Mouse (Mus musculus): ENCODE measurements around the gene Gna12. TPM values are rescaled to one million over a fixed set of nuclear protein-coding genes. Genes with fewer than 3 reads are reported as not detected.
A peak's percentile ranks its signal among the peaks of the same experiment; 100 is the strongest.

Gene Gna12
- total RNA-seq (2021), result 100 to 1,000 TPM; 118 to 136 TPM
- 117 and 136 TPM in 2 replicates for polyA plus RNA-seq (2012; rRNA removed)
- long read RNA-seq, transcript Gna12-201 (4 exons, 3,416 nt), result major isoform, 200 of 232 reads
- long read RNA-seq, partial matches to known transcripts, result 5 of 232 reads
- long read RNA-seq, other reads (novel, unspliced or antisense), result 27 of 232 reads

DNA sequence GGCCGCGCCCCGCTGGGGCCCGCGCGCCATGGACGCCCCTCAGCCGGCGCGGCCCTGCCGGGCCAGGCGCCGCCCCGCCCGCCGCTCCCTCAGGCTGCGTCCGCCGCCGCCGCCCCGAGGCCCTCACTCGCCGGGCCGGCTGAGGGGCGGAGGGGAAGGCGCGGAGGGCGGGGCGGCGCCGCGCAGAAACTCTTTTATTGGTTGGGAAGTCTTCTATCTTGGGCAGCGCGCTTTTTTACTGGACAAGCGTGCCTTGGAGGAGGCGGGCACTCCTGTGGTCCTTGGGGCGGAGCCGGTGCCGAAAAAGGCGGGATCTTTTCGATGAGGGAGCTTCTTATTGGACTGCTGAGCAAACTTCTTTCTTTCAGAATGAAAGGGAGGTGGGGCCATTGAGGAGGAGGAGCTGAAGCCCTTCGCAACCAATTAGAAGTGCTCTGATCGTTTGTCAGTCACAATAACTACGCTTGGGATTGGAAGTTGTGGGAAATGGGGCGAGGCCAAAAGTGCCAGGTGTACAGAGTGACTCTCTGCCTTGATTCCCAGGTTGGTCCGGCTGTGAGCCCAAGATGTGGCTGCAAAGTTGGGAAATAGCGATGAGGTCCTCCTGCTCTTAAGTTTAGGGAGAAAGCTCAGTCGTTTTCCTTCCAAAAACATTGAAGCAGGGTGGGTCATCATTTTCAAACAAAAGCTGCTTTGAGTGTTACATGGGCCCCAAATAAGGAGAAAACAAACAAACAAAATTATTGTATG lies at the start of gene Gna12:
Gene Gna12 (minus strand): TSS at position 118 of the 750 bp plus-strand sequence.
- Histone ChIP-seq H3K36me3 (ENCODE audit: control insufficient read depth, insufficient read depth, low read length) (peaks cover 26% of the 10 kb centered on the region), H3K27ac (peak within 1 kb of the TSS; percentile 87), H3K4me1 (ENCODE audit: control insufficient read depth, insufficient read depth, low read length) (peaks cover 19% of the 10 kb centered on the region), H3K27me3 (ENCODE audit: control insufficient read depth, insufficient read depth, low read length) (peaks cover 2% of the 10 kb centered on the region; the same call in 1 of the 2 replicates), H3K4me3 (peak within 1 kb of the TSS; percentile 72), H3K79me2 (replicated peaks; ENCODE audit: control insufficient read depth, insufficient read depth, low read length) (peaks cover 9% of the 10 kb centered on the region), H3K9ac (ENCODE audit: low read depth, low read length) (peak within 1 kb of the TSS; percentile 93)
- peak; percentile 96 to 99 for DNase-seq
- TF ChIP-seq POLR2A (IDR thresholded peaks at IDR 0.05; ENCODE audit: insufficient read depth, low read depth, low read length), result no peak
- no peak for TF ChIP-seq CTCF (IDR thresholded peaks at IDR 0.05)
- TF ChIP-seq EP300 (IDR thresholded peaks at IDR 0.05; ENCODE audit: insufficient read depth, low read depth, low read length), result no peak
- WGBS, result 1% methylated on average over 41 of the region's 49 CpGs
- intact Hi-C loops (cut with DNase I), result no loop called here

DNA sequence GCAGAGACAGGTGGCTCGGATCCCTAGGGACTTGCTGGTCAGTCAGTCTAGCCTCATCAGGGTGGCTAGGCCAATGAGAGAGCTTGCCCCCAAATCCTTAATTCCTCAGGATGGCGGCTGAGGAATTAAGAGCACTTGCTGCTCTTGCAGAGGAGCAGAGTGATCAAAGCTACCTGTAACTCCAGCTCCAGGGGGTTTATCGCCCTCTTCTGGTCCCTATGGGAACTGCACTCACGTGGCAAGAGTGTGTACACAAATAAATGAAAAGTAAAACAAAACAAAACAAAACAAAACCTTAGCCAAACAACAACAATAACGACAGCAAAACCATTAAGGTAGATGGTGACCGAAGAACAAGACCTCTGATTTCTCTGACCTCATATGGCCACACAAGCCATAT lies 48.4 kb upstream of the Gna12 start:
- Histone ChIP-seq H3K9ac (ENCODE audit: low read depth, low read length) (no peak overlapping the region), H3K4me3 (no peak overlapping the region), H3K36me3 (ENCODE audit: control insufficient read depth, insufficient read depth, low read length) (no peaks in the 10 kb centered on the region), H3K4me1 (ENCODE audit: control insufficient read depth, insufficient read depth, low read length) (no peaks in the 10 kb centered on the region), H3K79me2 (replicated peaks; ENCODE audit: control insufficient read depth, insufficient read depth, low read length) (no peaks in the 10 kb centered on the region), H3K27me3 (ENCODE audit: control insufficient read depth, insufficient read depth, low read length) (no peaks in the 10 kb centered on the region), H3K27ac (no peak overlapping the region)
- WGBS, result 75% methylated on average over 6 of the region's 6 CpGs
- no peak for DNase-seq
- TF ChIP-seq POLR2A (IDR thresholded peaks at IDR 0.05; ENCODE audit: insufficient read depth, low read depth, low read length) (no peak), CTCF (IDR thresholded peaks at IDR 0.05) (peak; percentile 43)
- intact Hi-C loops (cut with DNase I), result loop anchor here (10.0 kb wide), 1 partner anchor 196 kb away; no protein-coding TSS in a partner anchor

- intact Hi-C loops (cut with DNase I), result loop anchor here (10.0 kb wide), 1 partner anchor 201 kb away; no protein-coding TSS in a partner anchor
- Histone ChIP-seq H3K9ac (ENCODE audit: low read depth, low read length) (no peak overlapping the region), H3K27me3 (ENCODE audit: control insufficient read depth, insufficient read depth, low read length) (no peaks in the 10 kb centered on the region), H3K79me2 (replicated peaks; ENCODE audit: control insufficient read depth, insufficient read depth, low read length) (no peaks in the 10 kb centered on the region), H3K27ac (no peak overlapping the region), H3K4me3 (no peak overlapping the region), H3K36me3 (ENCODE audit: control insufficient read depth, insufficient read depth, low read length) (no peaks in the 10 kb centered on the region), H3K4me1 (ENCODE audit: control insufficient read depth, insufficient read depth, low read length) (no peaks in the 10 kb centered on the region)
- no peak for DNase-seq
- WGBS, result 54% methylated on average over 6 of the region's 6 CpGs
- TF ChIP-seq CTCF (IDR thresholded peaks at IDR 0.05) (no peak), EP300 (IDR thresholded peaks at IDR 0.05; ENCODE audit: insufficient read depth, low read depth, low read length) (no peak), POLR2A (IDR thresholded peaks at IDR 0.05; ENCODE audit: insufficient read depth, low read depth, low read length) (no peak)
Observed at GRCm38 (mm10) chr5:140873736-140874307, 43.6 kb upstream of the Gna12 start.

DNA sequence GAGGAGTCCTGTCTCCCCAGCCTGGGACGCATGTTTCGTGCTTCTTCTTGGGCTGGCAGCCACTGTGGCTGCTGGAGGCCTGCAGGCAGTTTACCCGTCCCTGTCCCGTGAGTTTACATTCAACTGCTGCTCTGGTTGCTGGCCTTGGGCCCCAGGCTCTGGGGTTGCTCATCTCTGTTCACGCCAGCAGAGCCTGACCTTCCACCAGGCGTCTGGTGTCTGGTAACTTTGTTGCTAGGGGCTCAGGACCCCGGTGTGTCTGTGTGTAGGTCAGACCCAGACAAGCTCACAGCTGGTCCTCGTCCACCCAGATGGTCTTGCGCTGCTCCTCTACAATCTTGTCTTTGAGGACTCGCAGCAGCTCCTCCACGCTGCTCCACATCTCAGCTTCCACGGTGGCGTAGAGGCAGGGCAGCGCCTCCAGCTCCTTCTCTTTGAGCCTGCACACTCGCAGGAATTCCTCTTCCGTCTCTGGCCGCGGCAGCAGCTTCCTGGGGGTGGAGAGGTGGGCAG lies 42.9 kb upstream of the Gna12 start:
- no peak overlapping the region for H3K4me3 ChIP-seq
- WGBS, result 23% methylated on average over 18 of the region's 18 CpGs

DNA sequence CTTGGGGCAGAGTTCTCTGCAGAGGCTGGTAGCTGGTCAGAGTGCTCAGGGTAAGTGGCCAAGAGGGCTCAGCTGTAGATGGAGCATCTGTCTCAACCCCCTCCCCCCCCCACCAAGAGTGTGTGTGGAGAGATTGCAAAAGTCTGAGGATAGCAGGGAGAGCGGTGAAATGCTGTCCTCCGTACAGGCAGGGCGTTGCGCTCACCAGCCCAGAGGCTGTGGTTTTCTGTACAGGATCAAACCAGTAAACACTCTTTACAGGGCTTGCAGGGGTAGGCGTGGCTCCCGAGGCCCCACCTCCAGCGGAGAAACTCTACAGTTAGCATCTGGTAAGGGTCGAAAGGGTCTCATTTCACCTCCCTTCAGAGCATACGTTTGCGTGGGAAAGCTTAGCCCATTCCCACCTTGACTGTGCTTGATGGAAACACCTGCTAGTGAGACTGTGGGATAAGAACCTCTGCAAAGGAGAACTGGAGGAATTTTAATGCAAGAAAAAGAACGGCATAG lies 42.4 kb upstream of the Gna12 start:
- intact Hi-C loops (cut with DNase I), result loop anchor here (10.0 kb wide), 1 partner anchor 202 kb away; no protein-coding TSS in a partner anchor
- 55% methylated on average over 11 of the region's 11 CpGs for WGBS
- no peak for DNase-seq

More for the DNA sequence above, 42.9 kb upstream of the Gna12 start:
- intact Hi-C loops (cut with DNase I), result loop anchor here (10.0 kb wide), 1 partner anchor 202 kb away; no protein-coding TSS in a partner anchor
- Histone ChIP-seq H3K79me2 (replicated peaks; ENCODE audit: control insufficient read depth, insufficient read depth, low read length) (no peaks in the 10 kb centered on the region), H3K27ac (no peak overlapping the region), H3K4me1 (ENCODE audit: control insufficient read depth, insufficient read depth, low read length) (no peaks in the 10 kb centered on the region), H3K36me3 (ENCODE audit: control insufficient read depth, insufficient read depth, low read length) (no peaks in the 10 kb centered on the region), H3K27me3 (ENCODE audit: control insufficient read depth, insufficient read depth, low read length) (no peaks in the 10 kb centered on the region), H3K9ac (ENCODE audit: low read depth, low read length) (no peak overlapping the region)
- no peak for TF ChIP-seq EP300 (IDR thresholded peaks at IDR 0.05; ENCODE audit: insufficient read depth, low read depth, low read length)
- peak; percentile 31 for TF ChIP-seq CTCF (IDR thresholded peaks at IDR 0.05)
- no peak for DNase-seq

More for the DNA sequence above, 42.4 kb upstream of the Gna12 start:
- no peak overlapping the region for H3K4me3 ChIP-seq
- no peak overlapping the region for H3K27ac ChIP-seq
- no peaks in the 10 kb centered on the region for H3K4me1 ChIP-seq (ENCODE audit: control insufficient read depth, insufficient read depth, low read length)
- no peak overlapping the region for H3K9ac ChIP-seq (ENCODE audit: low read depth, low read length)
- no peaks in the 10 kb centered on the region for H3K36me3 ChIP-seq (ENCODE audit: control insufficient read depth, insufficient read depth, low read length)
- H3K79me2 ChIP-seq (replicated peaks; ENCODE audit: control insufficient read depth, insufficient read depth, low read length), result no peaks in the 10 kb centered on the region
- no peak for TF ChIP-seq EP300 (IDR thresholded peaks at IDR 0.05; ENCODE audit: insufficient read depth, low read depth, low read length)
- H3K27me3 ChIP-seq (ENCODE audit: control insufficient read depth, insufficient read depth, low read length), result no peaks in the 10 kb centered on the region

Data from heart, adult 2 months (tissue).